Mouse (Mus musculus): ENCODE measurements around the gene Inpp5b. TPM values are rescaled to one million over a fixed set of nuclear protein-coding genes. Genes with fewer than 3 reads are reported as not detected.
A peak's percentile ranks its signal among the peaks of the same experiment; 100 is the strongest.

Gene Inpp5b
- polyA plus RNA-seq, 1 experiment: 26.9 TPM

- Histone ChIP-seq H3K36me3 (ENCODE audit: control insufficient read depth, insufficient read depth, low read length) (peaks cover 2% of the 10 kb centered on the region), H3K4me3 (ENCODE audit: control insufficient read depth, low read depth, low read length) (peak overlapping the region; percentile 99), H3K27ac (ENCODE audit: control insufficient read depth, insufficient read depth, low read depth, low read length) (peak overlapping the region; percentile 84), H3K27me3 (ENCODE audit: control insufficient read depth, insufficient read depth, low read length) (no peaks in the 10 kb centered on the region), H3K4me1 (ENCODE audit: control insufficient read depth, insufficient read depth, low read length) (peaks cover 15% of the 10 kb centered on the region)
- TF ChIP-seq CTCF (IDR thresholded peaks at IDR 0.05; ENCODE audit: control insufficient read depth, insufficient read depth, insufficient replicate concordance, low read depth, low read length) (no peak), POLR2A (IDR thresholded peaks at IDR 0.05; ENCODE audit: control insufficient read depth, low read depth, low read length) (peak; percentile 46; the same call in 1 of the 2 replicates)
Observed at GRCm38 (mm10) chr4:124849631-124850260, 108.1 kb downstream of the Inpp5b start.

DNA sequence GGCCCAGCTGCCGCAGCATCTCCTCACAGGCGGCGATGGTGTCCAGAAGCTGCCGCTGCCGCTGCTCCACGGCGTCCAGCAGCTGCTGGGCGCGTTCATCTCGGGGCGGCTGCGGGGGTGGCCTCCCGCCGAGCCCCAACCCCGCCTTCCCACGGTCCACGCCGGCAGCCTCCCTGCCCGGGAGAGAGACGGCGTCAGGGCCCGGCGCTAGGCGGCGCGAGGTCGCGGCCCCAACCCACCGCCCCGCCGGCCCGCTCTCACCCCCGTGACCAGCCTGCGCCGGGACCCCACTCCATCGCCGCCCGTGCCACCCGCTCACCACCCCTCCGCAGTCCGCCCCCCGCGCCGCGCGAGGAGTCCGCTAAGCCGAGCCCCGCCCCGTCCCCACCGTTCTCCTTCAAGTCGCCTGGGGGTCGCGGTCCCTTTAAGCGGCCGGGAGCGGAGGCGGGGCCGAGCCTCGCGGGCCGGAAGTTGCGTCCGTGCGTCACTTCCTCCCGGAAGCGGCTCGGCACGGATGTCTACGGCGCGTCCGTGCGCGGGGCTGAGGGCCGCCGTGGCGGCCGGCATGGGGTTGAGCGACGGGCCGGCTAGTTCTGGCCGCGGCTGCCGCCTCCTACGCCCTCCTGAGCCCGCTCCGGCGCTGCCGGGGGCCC is 108.7 kb downstream of the Inpp5b start, which contains the start of gene Yrdc:
TSS of gene Yrdc (plus strand) at position 419 of the 653 bp plus-strand sequence.
- H3K27ac ChIP-seq (ENCODE audit: control insufficient read depth, insufficient read depth, low read depth, low read length): peak within 1 kb of the TSS; percentile 93
- H3K36me3 ChIP-seq (ENCODE audit: control insufficient read depth, insufficient read depth, low read length): peaks cover 2% of the 10 kb centered on the region

More for the DNA sequence above, 108.7 kb downstream of the Inpp5b start, which contains the start of gene Yrdc:
- Histone ChIP-seq H3K4me3 (ENCODE audit: control insufficient read depth, low read depth, low read length) (peak within 1 kb of the TSS; percentile 99), H3K4me1 (ENCODE audit: control insufficient read depth, insufficient read depth, low read length) (peaks cover 15% of the 10 kb centered on the region), H3K27me3 (ENCODE audit: control insufficient read depth, insufficient read depth, low read length) (no peaks in the 10 kb centered on the region)
- TF ChIP-seq CTCF (IDR thresholded peaks at IDR 0.05; ENCODE audit: control insufficient read depth, insufficient read depth, insufficient replicate concordance, low read depth, low read length) (no peak; the same call in 1 of the 2 replicates), POLR2A (IDR thresholded peaks at IDR 0.05; ENCODE audit: control insufficient read depth, low read depth, low read length) (peak; percentile 69)

Other genes with a start within 250 kb of the Inpp5b start
- not detected in 2 replicates for gene 3100002H09Rik, start 131.0 kb upstream of the Inpp5b start, polyA plus RNA-seq (2012; rRNA removed)
- 0.22 and 0.32 TPM in 2 replicates for gene Pou3f1, start 85.0 kb upstream of the Inpp5b start, polyA plus RNA-seq (2012; rRNA removed)
- gene Utp11, start 48.2 kb upstream of the Inpp5b start, polyA plus RNA-seq (2012; rRNA removed): 4.3 and 4.8 TPM in 2 replicates
- gene Fhl3, start 41.1 kb upstream of the Inpp5b start, polyA plus RNA-seq (2012; rRNA removed): 1.2 and 1.6 TPM in 2 replicates
- 24.2 and 24.7 TPM in 2 replicates for gene Sf3a3, start 27.1 kb upstream of the Inpp5b start, polyA plus RNA-seq (2012; rRNA removed)
- 61.0 and 64.0 TPM in 2 replicates for gene Mtf1, start 60.3 kb downstream of the Inpp5b start, polyA plus RNA-seq (2012; rRNA removed)
- gene Yrdc, start 108.8 kb downstream of the Inpp5b start, polyA plus RNA-seq (2012; rRNA removed): 49.4 and 54.1 TPM in 2 replicates
- 195 and 219 TPM in 2 replicates for gene 1110065P20Rik, start 109.3 kb downstream of the Inpp5b start, polyA plus RNA-seq (2012; rRNA removed)
- 0.23 and 0.32 TPM in 2 replicates for gene Maneal, start 120.3 kb downstream of the Inpp5b start, polyA plus RNA-seq (2012; rRNA removed)
- 7.2 and 9.3 TPM in 2 replicates for gene Epha10, start 139.0 kb downstream of the Inpp5b start, polyA plus RNA-seq (2012; rRNA removed)
- gene 9930104L06Rik, start 195.2 kb downstream of the Inpp5b start, polyA plus RNA-seq (2012; rRNA removed): 7.1 and 8.0 TPM in 2 replicates
- 45.5 and 47.0 TPM in 2 replicates for gene Cdca8, start 197.5 kb downstream of the Inpp5b start, polyA plus RNA-seq (2012; rRNA removed)
- 1.1 and 1.7 TPM in 2 replicates for gene Rspo1, start 244.6 kb downstream of the Inpp5b start, polyA plus RNA-seq (2012; rRNA removed)

Measured in testis, adult 2 months (tissue).